Mouse (Mus musculus) bone marrow macrophage, adult 2 months (primary cell): ENCODE results near the gene Hsph1.

Experiments used
- CTCF ChIP-seq: IDR thresholded peaks from 2 replicates; pipeline ENCODE4 v1.5.1; 2012; ENCODE audit warnings: low read depth, mild to moderate bottlenecking, low read length, moderate library complexity
- POLR2A ChIP-seq: IDR thresholded peaks from 2 replicates; pipeline ENCODE4 v1.6.1; 2012; ENCODE audit warnings: mild to moderate bottlenecking, low read depth, low read length, borderline replicate concordance

DNA sequence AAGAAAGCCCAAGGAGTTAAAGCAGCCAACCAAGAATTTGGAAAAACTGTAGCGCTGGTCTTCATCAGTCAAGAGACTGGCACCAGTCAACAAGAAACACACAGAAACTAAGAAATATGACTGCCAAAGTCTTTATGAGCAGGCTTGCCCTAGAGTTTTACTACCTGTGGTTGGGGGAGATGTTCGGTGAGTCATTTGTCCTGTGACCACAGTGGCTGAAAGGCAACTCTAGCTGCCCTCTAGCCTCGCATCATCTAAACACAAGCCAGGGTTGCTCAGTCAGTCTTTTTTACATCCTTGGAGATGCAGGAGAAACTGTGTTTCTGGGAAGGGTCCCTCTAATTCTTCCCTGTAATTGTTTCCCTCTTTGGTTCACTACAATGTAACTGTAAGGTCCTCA, 41.0 kb upstream of the Hsph1 start:
- TF ChIP-seq CTCF (no peak), POLR2A (no peak)
